Mouse (Mus musculus): ENCODE data around the gene Gm12887. TPM values are rescaled to one million over a fixed set of nuclear protein-coding genes. Genes with fewer than 3 reads are reported as not detected.

Gene Gm12887
- total RNA-seq (2022) = not detected

- DNase-seq = no peak
Measured at GRCm38 (mm10) chr4:121622003-121622402, at the start of gene Gm12887. Gm12887 (minus strand) TSS chr4:121622103.

- DNase-seq = no peak
Measured at GRCm38 (mm10) chr4:121657040-121657439, 35.1 kb upstream of the Gm12887 start.

Other genes starting within 250 kb of the Gm12887 start
- not detected for gene Gm12886, start 199.0 kb downstream of the Gm12887 start, total RNA-seq (2022)

Measured in adrenal gland, adult 8-10 months (tissue).